Mouse (Mus musculus) lung, adult 2 months (tissue): Measurements from ENCODE around the gene Hdac9. TPM values are rescaled to one million over a fixed set of nuclear protein-coding genes. Genes with fewer than 3 reads are reported as not detected.

Experiments used
- DNase-seq: peaks from one replicate; pipeline ENCODE4 v3.0.0; 2022
- H3K4me1 ChIP-seq: fragments of 200-500 bp; 2 replicates; pipeline ENCODE4 v1.6.1; 2011; ENCODE audit warnings: low read length; ENCODE audit not compliant: control insufficient read depth, insufficient read depth
- H3K4me3 ChIP-seq: fragments of 200-500 bp; replicated peaks from 2 replicates; pipeline ENCODE3; 2011; ENCODE audit warnings: low read depth, mild to moderate bottlenecking, control low read depth, low read length; ENCODE audit errors: extremely low read depth
- CTCF ChIP-seq: fragments of 200-500 bp; IDR thresholded peaks from 2 replicates; pipeline ENCODE4 v1.5.1; 2011; ENCODE audit warnings: mild to moderate bottlenecking, low read length, control low read depth; ENCODE audit not compliant: insufficient read depth
- POLR2A ChIP-seq: fragments of 200-500 bp; IDR thresholded peaks from 2 replicates; pipeline ENCODE4 v1.6.1; 2011; ENCODE audit warnings: low read depth, mild to moderate bottlenecking, control low read depth, low read length, borderline replicate concordance; ENCODE audit errors: extremely low read depth
- WGBS: fragments of 180-500 bp; shearing (Covaris S2); methylation state at CpG from one replicate; pipeline ENCODE4 v1.1.7; 2018; 5-methylcytosine and 5-hydroxymethylcytosine counted together
- polyA plus RNA-seq: library from polyadenylated mRNA; depleted of rRNA; stranded (reverse); fragments of >200 nt; gene quantifications from 2 replicates; pipeline ENCODE4 v1.2.3, GENCODE M21; 2012

Hdac9 gene
- polyA plus RNA-seq, 1 experiment = 4.8 TPM

DNA sequence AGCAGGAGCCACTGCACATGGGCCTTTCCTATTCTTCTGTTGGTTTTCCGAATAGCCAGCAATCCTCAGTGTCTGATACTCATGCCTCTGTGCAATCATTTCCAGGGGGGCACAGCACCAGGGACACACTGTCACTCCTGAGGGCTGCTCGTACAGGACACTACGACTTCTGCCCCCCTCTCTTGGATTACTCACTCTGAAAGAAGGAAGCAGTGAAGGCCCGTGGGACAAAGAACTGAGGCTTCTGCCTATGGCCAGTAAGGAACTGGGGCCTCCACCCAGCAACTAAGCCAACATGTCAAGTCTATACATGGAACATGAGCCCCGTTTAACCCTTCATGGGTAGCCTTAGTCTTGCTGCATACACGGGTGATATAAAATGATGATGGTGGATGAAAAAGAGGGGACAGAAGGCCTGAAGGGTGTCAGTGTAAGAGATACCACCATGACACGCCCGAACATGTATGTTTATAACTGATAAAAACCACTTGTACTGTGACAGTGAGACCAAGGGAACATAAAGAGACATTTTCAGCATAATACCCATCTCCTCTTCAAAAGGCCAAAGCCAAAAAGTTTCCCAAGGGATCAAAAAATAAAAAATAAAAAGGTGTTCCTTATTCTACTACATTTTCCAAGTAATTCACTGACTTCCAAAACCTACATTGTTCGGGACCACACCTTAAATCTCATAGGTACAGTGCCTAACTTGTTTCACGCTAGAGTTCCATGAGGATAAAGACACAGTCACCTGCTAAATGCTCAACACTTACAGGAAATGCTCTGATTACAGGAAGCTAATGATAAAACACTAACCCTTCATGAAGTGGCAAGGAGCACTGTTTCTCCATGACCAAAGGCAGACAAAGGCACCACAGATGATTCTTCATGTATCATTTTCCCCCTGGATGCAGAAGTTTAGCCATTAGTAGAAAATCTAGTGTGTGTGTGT lies 127.6 kb downstream of the Hdac9 start:
- no peak for DNase-seq
- WGBS = 79% methylated on average over 10 of the region's 10 CpGs
- TF ChIP-seq POLR2A = no peak
- TF ChIP-seq CTCF = no peak
- no peaks in the 10 kb centered on the region; the same call in 1 of the 2 replicates for H3K4me1 ChIP-seq
- H3K4me3 ChIP-seq = no peak overlapping the region

DNA sequence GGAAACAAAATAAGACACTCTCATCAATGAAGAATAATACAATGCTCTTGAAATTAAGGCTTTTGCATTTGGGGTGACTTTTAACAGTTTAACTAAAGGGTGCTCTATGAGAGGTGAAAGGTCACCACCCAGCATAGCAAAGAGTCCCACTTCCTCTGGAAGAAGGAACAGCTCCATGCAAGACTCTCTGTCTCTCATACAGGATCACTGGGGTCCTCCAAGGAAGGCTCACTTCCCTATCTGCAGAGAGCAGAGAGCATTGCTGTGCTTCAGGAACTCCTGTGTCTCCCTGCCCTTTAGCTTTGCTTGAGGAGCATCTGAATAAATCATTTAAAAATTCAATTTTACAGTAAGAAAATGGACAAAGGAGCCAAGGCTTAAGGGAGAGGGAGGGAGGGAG lies 129.5 kb downstream of the Hdac9 start:
- TF ChIP-seq CTCF = no peak
- TF ChIP-seq POLR2A = no peak
- H3K4me3 ChIP-seq = no peak overlapping the region
- DNase-seq = no peak
- H3K4me1 ChIP-seq = no peaks in the 10 kb centered on the region; the same call in 1 of the 2 replicates

DNA sequence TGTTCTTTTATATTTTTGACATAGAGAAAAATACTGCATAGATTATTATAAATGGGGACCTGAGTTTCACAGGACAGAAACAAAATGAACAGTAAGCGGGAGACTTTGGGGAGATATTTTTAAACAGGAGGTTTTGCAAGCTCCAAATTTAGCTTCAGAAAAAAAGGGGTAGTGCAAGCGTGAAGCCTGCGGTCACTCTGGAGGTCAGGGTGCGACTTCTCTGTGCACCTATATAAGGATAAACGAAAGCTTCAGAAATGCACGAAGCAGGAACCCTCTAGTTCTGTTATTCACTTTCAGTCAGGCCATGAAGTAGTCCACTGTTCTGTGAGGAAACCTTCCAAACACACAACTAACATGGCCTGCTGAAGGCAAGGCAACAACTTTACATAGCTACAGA lies 133.3 kb downstream of the Hdac9 start:
- Histone ChIP-seq H3K4me3 (no peak overlapping the region), H3K4me1 (peaks cover 2% of the 10 kb centered on the region; the same call in 1 of the 2 replicates)
- TF ChIP-seq CTCF (no peak), POLR2A (no peak)
- no peak for DNase-seq
- 83% methylated on average over 6 of the region's 6 CpGs for WGBS

DNA sequence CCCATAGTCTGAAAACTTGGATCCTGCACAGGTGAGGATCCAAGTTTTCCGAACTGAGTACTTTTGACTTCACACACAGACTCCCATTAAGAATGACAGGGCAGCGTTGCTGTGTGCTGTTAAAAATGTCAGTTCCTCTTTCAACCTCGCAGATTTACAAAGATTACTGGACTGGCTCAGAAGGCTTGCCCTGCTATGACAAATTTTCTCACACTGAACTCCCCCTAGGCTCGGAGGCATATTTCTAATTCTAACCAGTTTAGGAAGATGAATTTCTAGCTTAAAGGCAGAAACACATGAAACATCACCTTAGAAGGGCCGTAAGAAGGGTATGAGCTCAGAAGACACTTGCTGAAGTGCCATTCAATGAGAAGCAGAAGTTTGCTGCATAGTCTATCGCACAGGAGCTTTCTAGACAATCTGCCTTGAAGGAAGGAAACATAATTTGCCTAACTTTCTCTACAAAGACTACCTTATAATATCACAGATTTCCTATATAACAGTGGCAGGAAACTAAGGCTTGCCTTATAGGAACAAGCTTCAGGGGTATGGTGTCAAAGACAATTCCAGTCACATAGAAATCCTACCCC lies 137.4 kb downstream of the Hdac9 start:
- no peak for TF ChIP-seq POLR2A
- TF ChIP-seq CTCF = no peak
- Histone ChIP-seq H3K4me3 (no peak overlapping the region), H3K4me1 (peaks cover 2% of the 10 kb centered on the region; the same call in 1 of the 2 replicates)
- no peak for DNase-seq
- 61% methylated on average over 6 of the region's 6 CpGs for WGBS

DNA sequence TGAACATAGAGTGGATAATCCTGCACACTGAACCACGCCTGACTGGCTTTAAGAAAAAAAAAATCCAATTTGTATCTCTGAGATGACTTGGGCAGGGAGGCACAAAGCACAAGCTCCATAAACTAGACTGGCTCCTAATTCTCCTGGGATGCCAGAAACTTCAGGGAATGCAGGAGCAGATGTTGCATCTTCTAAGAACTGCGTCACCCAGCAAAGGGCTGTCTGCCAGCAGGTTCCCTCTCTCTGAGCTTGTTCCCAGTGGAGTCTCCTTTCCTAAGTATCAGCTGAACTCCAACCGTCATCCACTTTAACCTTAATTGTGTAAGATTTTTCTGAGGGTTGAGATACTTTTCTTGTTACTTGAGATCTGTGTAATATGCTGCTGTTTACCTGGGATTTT lies 140.7 kb downstream of the Hdac9 start:
- TF ChIP-seq POLR2A (no peak), CTCF (no peak)
- 64% methylated on average over 3 of the region's 3 CpGs for WGBS
- DNase-seq = no peak
- Histone ChIP-seq H3K4me1 (peaks cover 2% of the 10 kb centered on the region; the same call in 1 of the 2 replicates), H3K4me3 (no peak overlapping the region)

DNA sequence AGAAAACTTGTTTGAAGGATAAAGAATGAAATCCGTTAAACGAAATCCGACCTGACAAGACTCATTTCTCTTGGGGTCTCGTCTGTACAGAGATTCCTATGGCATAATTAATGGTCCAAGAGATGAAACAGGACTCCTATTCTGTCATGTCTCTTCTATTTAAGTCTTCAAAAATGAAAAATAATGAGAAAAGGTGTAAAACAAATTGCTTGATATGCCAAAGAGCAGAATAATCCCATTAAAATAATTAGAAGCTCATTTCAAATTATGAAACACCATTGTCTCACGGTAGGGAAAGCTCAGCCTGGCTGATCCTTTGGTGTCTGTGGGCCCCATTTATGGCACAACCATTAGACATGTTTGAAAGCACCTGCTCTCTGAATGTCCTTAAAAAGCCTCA lies 142.8 kb downstream of the Hdac9 start:
- Histone ChIP-seq H3K4me3 (no peak overlapping the region), H3K4me1 (no peaks in the 10 kb centered on the region)
- no peak for TF ChIP-seq CTCF
- TF ChIP-seq POLR2A = no peak
- no peak for DNase-seq
- 74% methylated on average over 5 of the region's 5 CpGs for WGBS

DNA sequence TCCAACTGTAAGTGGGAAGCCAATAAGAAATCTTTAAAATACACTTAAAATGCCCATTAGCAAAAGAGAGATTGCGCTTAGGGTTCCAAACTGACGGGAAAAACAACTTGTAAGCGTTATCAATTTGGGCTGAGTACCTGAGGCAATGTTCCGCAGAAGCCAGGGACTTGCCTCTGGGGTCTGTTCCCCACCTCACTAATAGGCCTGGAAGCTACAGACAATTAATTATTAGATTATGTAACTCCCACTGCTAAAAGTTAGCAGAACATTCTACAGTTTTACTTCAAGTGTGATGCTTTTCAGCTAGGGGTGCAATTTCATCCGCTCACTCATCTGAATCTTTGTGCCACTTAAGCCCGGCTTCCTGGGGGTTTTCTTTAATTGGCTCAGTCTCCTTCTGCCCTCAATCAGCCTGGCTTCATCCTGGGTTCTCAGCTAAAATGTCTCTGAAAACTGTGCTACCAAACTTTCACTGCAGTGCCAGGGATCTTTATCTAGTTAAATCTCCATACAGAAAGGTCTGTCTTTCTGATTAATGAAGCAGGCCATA lies 149.6 kb downstream of the Hdac9 start:
- TF ChIP-seq CTCF (no peak), POLR2A (no peak)
- no peak for DNase-seq
- WGBS = 95% methylated on average over 6 of the region's 6 CpGs
- Histone ChIP-seq H3K4me1 (no peaks in the 10 kb centered on the region), H3K4me3 (no peak overlapping the region)

DNA sequence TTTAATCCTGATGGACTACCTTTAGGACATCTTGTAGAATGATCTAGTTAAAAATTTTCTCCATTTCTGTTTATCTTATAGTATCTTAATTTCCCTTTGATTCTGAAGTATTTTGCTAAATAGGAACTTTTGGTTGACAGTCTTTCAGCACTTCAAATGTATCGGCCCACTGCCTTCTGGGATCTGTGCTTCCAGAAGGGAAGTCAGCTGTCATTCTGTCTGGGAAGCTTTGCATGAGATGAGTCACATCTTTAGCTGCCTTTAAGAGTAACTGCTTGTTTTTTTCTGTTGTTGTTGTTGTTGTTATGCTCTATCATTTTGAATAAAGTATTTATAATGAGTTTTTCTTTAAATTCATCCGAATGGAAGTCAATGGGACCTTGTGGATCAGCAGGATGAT lies 169.6 kb downstream of the Hdac9 start:
- whole genome bisulfite sequencing = 68% methylated on average over 2 of the region's 2 CpGs
- no peak for DNase-seq
- H3K4me3 ChIP-seq = no peak overlapping the region
- TF ChIP-seq CTCF (no peak), POLR2A (no peak)
- no peaks in the 10 kb centered on the region for H3K4me1 ChIP-seq

DNA sequence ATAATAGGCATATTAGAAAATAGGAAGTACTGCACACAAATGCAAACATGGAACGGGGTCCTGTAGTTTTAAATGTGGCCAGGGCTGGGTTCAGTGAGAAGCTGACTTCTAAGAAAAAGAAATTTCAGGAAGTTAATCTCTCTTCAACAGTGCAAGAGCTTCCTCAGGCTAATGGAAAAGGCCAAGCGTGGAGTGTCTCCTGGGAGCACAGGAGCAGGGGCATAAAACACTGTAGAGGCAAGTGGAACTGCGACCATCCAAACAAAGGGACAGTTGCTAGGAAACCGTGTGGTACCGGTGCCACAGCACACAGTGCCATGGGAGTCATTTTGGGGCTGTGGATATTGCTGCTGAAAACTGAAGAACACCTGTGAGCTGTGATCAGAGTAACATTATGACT lies 191.7 kb downstream of the Hdac9 start:
- TF ChIP-seq POLR2A = no peak
- no peak for TF ChIP-seq CTCF
- Histone ChIP-seq H3K4me1 (no peaks in the 10 kb centered on the region), H3K4me3 (no peak overlapping the region)
- DNase-seq = no peak
- WGBS = 44% methylated on average over 5 of the region's 5 CpGs

DNA sequence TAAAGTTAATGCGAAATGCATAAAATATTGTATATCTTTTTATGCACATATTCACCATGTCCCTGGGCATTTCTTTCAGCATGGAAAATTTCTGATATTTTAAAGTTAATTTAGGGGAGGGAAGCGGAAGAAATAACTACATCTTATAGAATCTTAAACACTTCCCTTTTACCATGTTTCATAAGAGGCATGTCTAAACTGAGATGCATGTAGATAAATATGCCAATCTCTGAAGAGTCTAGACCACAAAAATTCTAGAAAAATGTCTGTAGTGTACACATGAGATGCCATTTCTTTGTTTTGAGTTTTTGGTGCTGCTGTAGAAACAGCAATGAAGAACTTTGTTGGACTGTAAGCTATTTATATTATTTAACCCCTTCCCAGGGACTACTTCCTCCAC lies 192.6 kb downstream of the Hdac9 start:
- Histone ChIP-seq H3K4me3 (no peak overlapping the region), H3K4me1 (no peaks in the 10 kb centered on the region)
- TF ChIP-seq POLR2A (no peak), CTCF (no peak)
- 85% methylated on average over 2 of the region's 2 CpGs for WGBS
- no peak for DNase-seq
